Mouse (Mus musculus) G1E (cell line): ENCODE measurements around the gene 2610507B11Rik.

ENCODE experiments used
- CTCF ChIP-seq: IDR thresholded peaks from 2 replicates; pipeline ENCODE4 v1.5.1; 2012; ENCODE audit warnings: low read depth, low read length, inconsistent platforms, mixed read lengths
- GATA1 ChIP-seq: IDR thresholded peaks from 2 replicates; pipeline ENCODE4 v1.6.1; 2012; ENCODE audit warnings: borderline replicate concordance, low read length, inconsistent platforms, mixed read lengths
- GATA2 ChIP-seq: IDR thresholded peaks from 2 replicates; pipeline ENCODE4 v1.6.1; 2012; ENCODE audit warnings: low read depth, low read length, inconsistent platforms, borderline replicate concordance

- no peak for TF ChIP-seq CTCF
- no peak for TF ChIP-seq GATA1
- no peak for TF ChIP-seq GATA2
These were observed 21.2 kb upstream of the 2610507B11Rik start for GRCm38 (mm10) chr11:78240193-78240857.
